In the genomic region with DNA sequence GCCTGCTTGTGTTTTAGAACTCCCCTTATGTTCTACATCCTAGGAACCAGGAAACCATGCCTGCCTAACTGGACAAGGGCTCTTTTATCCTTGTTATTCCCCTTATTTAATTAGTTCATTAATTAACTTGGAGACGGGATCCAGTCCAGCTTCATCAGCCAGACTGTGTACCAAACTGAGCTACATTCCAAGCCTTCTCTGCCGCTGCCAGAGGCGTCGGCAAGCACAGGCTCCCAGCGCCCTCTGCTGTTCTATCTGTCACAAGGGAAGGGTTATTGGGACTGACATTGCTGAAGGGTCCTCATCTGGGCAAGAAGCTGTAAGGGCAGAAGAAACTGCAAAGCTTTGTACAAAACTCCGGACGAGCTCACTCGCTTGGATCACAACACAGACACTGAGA, we compare ENCODE assay signal across 9 mouse cellular contexts. TPM values are rescaled to one million over a fixed set of nuclear protein-coding genes. Genes with fewer than 3 reads are reported as not detected.
DNase-seq lines count a peak whose midpoint lies in the region; ATAC-seq and TF ChIP-seq lines count a peak whose summit lies in the region.
"Had no signal": no experiment of that assay in that cellular context is flagged by ENCODE, and none has a peak within 500 bp of the region (broad histone marks: within the 10 kb centered on the region; RNA-seq: fewer than 3 reads in every experiment).

No protein-coding gene starts in this region.

- peak; percentile 81 for DNase-seq in urinary bladder, postnatal 14 days (ENCODE audit: low spot score)
- no peak for DNase-seq in urinary bladder, postnatal 10 days (ENCODE audit: low spot score)
- peak; percentile 90 to 91 for DNase-seq in cerebellum, postnatal 10 days
- peak; percentile 65 to 74 for DNase-seq in frontal cortex, postnatal 36 days (ENCODE audit: low spot score in 2 of 2)
- DNase-seq in left cerebral cortex, postnatal 14 days (ENCODE audit: low spot score in 2 of 2) = peak; percentile 77 to 85
- peak; percentile 71 for DNase-seq in thymus, adult 2 months

- WGBS in intestine, embryonic 15.5 days = 5% methylated on average over 8 of the region's 8 CpGs
- 8% methylated on average over 8 of the region's 8 CpGs for WGBS in neural tube, embryonic 13.5 days
- WGBS in thymus, adult 2 months = 2% methylated on average over 8 of the region's 8 CpGs

- TF ChIP-seq CTCF in thymus, adult 2 months (IDR thresholded peaks at IDR 0.05; ENCODE audit: borderline replicate concordance, control insufficient read depth, extremely low read depth, insufficient read depth, low read length, poor library complexity) = peak; percentile 84

- no peak overlapping the region for H3K4me3 ChIP-seq in intestine, embryonic 15.5 days (replicated peaks)
- H3K4me3 ChIP-seq in neural tube, embryonic 13.5 days = no peak overlapping the region
- H3K4me3 ChIP-seq in thymus, adult 2 months (ENCODE audit: control insufficient read depth, insufficient read depth, low read length) = no peak overlapping the region
- H3K4me3 ChIP-seq: heart, embryonic 13.5 days had no signal

- no peaks in the 10 kb centered on the region for H3K36me3 ChIP-seq in intestine, embryonic 15.5 days
- H3K36me3 ChIP-seq in neural tube, embryonic 13.5 days = no peaks in the 10 kb centered on the region
- H3K36me3 ChIP-seq in thymus, adult 2 months (ENCODE audit: control insufficient read depth, insufficient read depth, low read length) = no peaks in the 10 kb centered on the region
- H3K36me3 ChIP-seq: heart, embryonic 13.5 days had no signal

- H3K4me2 ChIP-seq in intestine, embryonic 15.5 days (replicated peaks) = no peak overlapping the region
- H3K4me2 ChIP-seq in neural tube, embryonic 13.5 days = no peak overlapping the region
- H3K4me2 ChIP-seq: heart, embryonic 13.5 days had no signal

- no peaks in the 10 kb centered on the region for H3K27me3 ChIP-seq in intestine, embryonic 15.5 days (replicated peaks)
- H3K27me3 ChIP-seq in neural tube, embryonic 13.5 days = no peaks in the 10 kb centered on the region
- no peaks in the 10 kb centered on the region for H3K27me3 ChIP-seq in thymus, adult 2 months (ENCODE audit: control insufficient read depth, insufficient read depth, low read length)
- H3K27me3 ChIP-seq: heart, embryonic 13.5 days had no signal

- peak; percentile 80 for ATAC-seq in intestine, embryonic 15.5 days
- peak; percentile 56; the same call in 1 of the 2 replicates for ATAC-seq in neural tube, embryonic 13.5 days (ENCODE audit: low read depth)

- no peak overlapping the region for H3K9ac ChIP-seq in intestine, embryonic 15.5 days
- H3K9ac ChIP-seq in neural tube, embryonic 13.5 days = no peak overlapping the region
- H3K9ac ChIP-seq: heart, embryonic 13.5 days had no signal

- no peak overlapping the region for H3K27ac ChIP-seq in intestine, embryonic 15.5 days
- H3K27ac ChIP-seq in neural tube, embryonic 13.5 days (replicated peaks) = no peak overlapping the region
- no peak overlapping the region for H3K27ac ChIP-seq in thymus, adult 2 months (ENCODE audit: control insufficient read depth, insufficient read depth, low read length)
- H3K27ac ChIP-seq: heart, embryonic 13.5 days had no signal

- no peaks in the 10 kb centered on the region for H3K9me3 ChIP-seq in intestine, embryonic 15.5 days
- H3K9me3 ChIP-seq in neural tube, embryonic 13.5 days = no peaks in the 10 kb centered on the region
- H3K9me3 ChIP-seq: heart, embryonic 13.5 days had no signal

- TF ChIP-seq POLR2A in thymus, adult 2 months (IDR thresholded peaks at IDR 0.05; ENCODE audit: control insufficient read depth, extremely low read depth, insufficient read depth, low read length, poor library complexity) = no peak

- intact Hi-C loops in left cerebral cortex, postnatal 14 days (cut with DNase I) = loop anchor here (1.0 to 10.0 kb wide), 2 partner anchors 72 to 170 kb away; a partner anchor contains a TSS

- H3K4me1 ChIP-seq in intestine, embryonic 15.5 days (replicated peaks) = no peaks in the 10 kb centered on the region
- H3K4me1 ChIP-seq in neural tube, embryonic 13.5 days (replicated peaks) = no peaks in the 10 kb centered on the region
- no peaks in the 10 kb centered on the region for H3K4me1 ChIP-seq in thymus, adult 2 months (replicated peaks; ENCODE audit: control insufficient read depth, insufficient read depth, low read length)
- H3K4me1 ChIP-seq: heart, embryonic 13.5 days had no signal

RNA-seq across cellular contexts. Expression of a gene that starts 22.3 kb away (rescaled TPM):
- polyA plus RNA-seq in intestine, embryonic 15.5 days (2015; fragmentation: Nextera tagmentation; extraction: Ambion mirVana) = 60.1 and 63.3 TPM in 2 replicates
- 10 to 100 TPM; 33.4 to 42.2 TPM for total RNA-seq in left cerebral cortex, postnatal 14 days (2021)
- 79.4 and 90.0 TPM in 2 replicates for polyA plus RNA-seq in neural tube, embryonic 13.5 days (2015; fragmentation: Nextera tagmentation; extraction: Ambion mirVana)
- 33.4 and 37.2 TPM in 2 replicates for polyA plus RNA-seq in thymus, adult 2 months (2012; rRNA removed)

RNA-seq across cellular contexts. Expression of a gene that starts 27.7 kb away (rescaled TPM):
- 0.30 and 0.39 TPM in 2 replicates for polyA plus RNA-seq in intestine, embryonic 15.5 days (2015; fragmentation: Nextera tagmentation; extraction: Ambion mirVana)
- total RNA-seq in left cerebral cortex, postnatal 14 days (2021) = not detected
- not detected in 2 replicates for polyA plus RNA-seq in neural tube, embryonic 13.5 days (2015; fragmentation: Nextera tagmentation; extraction: Ambion mirVana)
- polyA plus RNA-seq in thymus, adult 2 months (2012; rRNA removed) = 0.15 and 0.37 TPM in 2 replicates
- polyA plus RNA-seq: heart, embryonic 13.5 days had no signal

RNA-seq across cellular contexts. Expression of a gene that starts 29.5 kb away (rescaled TPM):
- polyA plus RNA-seq in intestine, embryonic 15.5 days (2015; fragmentation: Nextera tagmentation; extraction: Ambion mirVana) = 7.3 and 10.6 TPM in 2 replicates
- 1 to 10 TPM; 4.5 to 9.7 TPM for total RNA-seq in left cerebral cortex, postnatal 14 days (2021)
- polyA plus RNA-seq in neural tube, embryonic 13.5 days (2015; fragmentation: Nextera tagmentation; extraction: Ambion mirVana) = 5.7 and 8.3 TPM in 2 replicates
- 0.49 TPM in 1 of 2 replicates, not detected in the other for polyA plus RNA-seq in thymus, adult 2 months (2012; rRNA removed)

RNA-seq across cellular contexts. Expression of a gene that starts 29.8 kb away (rescaled TPM):
- polyA plus RNA-seq in intestine, embryonic 15.5 days (2015; fragmentation: Nextera tagmentation; extraction: Ambion mirVana) = 16.9 and 17.3 TPM in 2 replicates
- 10 to 100 TPM; 31.1 to 32.6 TPM for total RNA-seq in left cerebral cortex, postnatal 14 days (2021)
- polyA plus RNA-seq in neural tube, embryonic 13.5 days (2015; fragmentation: Nextera tagmentation; extraction: Ambion mirVana) = 25.5 and 28.5 TPM in 2 replicates
- polyA plus RNA-seq in thymus, adult 2 months (2012; rRNA removed) = 27.4 and 28.5 TPM in 2 replicates

RNA-seq across cellular contexts. Expression of a gene that starts 30.0 kb away (rescaled TPM):
- polyA plus RNA-seq in intestine, embryonic 15.5 days (2015; fragmentation: Nextera tagmentation; extraction: Ambion mirVana) = 11.7 TPM in 2 replicates
- total RNA-seq in left cerebral cortex, postnatal 14 days (2021) = 1 to 10 TPM; 2.8 to 5.7 TPM
- polyA plus RNA-seq in neural tube, embryonic 13.5 days (2015; fragmentation: Nextera tagmentation; extraction: Ambion mirVana) = 3.3 and 4.3 TPM in 2 replicates
- 1.3 and 3.1 TPM in 2 replicates for polyA plus RNA-seq in thymus, adult 2 months (2012; rRNA removed)
